Mouse (Mus musculus): ENCODE data around the gene Rcsd1. TPM values are rescaled to one million over a fixed set of nuclear protein-coding genes. Genes with fewer than 3 reads are reported as not detected.

Rcsd1 gene
- polyA plus RNA-seq, 1 experiment: 40.9 TPM

DNA sequence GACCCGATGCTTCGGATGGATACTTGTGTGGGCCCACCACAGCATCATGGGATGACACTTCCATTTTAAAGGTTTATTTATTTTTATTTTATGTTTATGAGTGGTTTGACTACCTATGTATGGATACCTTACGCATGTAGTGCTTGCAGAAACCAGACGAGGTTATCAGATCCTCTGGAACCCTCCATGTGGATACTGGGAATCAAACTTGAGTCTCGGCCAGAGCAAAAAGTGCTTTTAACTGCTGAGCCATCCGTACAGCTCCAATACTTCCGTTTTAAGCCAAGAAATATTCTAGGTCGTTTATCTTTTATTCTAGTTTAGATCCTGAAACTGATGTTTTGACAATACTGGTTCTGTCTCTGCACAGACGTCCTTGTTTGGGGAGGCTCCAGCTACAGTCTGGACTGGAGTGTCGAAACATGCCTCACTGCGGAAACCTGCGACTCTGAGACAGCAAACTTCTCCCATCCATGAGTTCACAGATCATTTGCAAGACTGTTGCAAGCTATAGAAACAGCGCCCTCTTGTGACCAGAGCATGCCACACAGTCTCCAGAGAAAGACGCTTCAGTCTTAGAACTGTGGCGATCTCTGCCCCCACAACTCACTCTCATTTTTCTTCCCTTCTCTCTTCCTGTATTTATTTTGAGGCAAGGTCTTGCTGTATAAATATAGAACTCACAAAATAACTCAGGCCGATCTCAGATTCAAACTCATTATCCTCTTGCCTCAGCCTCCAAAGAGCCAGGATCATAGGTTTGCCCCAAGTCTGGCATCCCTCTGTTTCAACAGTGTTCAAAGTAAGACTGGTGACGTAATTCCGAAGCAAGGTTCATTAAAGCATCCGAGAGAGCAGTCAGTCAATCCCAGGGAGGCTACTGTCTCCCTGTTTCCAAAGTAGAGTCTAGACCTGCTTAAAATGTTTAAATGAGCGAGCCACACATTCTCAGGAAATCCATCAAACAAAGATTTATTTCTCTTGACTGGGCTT is 26.6 kb upstream of the Rcsd1 start:
- no peak overlapping the region for H3K4me3 ChIP-seq (replicated peaks; ENCODE audit: extremely low read depth, low read depth, low read length)
- H3K4me1 ChIP-seq (ENCODE audit: control insufficient read depth, insufficient read depth, low read length): 0 out of 2 replicates have a peak, but pooled peaks cover 2% of the 10 kb centered on the region
- WGBS: 20% methylated on average over 20 of the region's 20 CpGs
- peak; percentile 78 for DNase-seq
- TF ChIP-seq CTCF (IDR thresholded peaks at IDR 0.05; ENCODE audit: insufficient read depth, low read length): peak; percentile 85
- TF ChIP-seq POLR2A (IDR thresholded peaks at IDR 0.05; ENCODE audit: borderline replicate concordance, extremely low read depth, low read depth, low read length): no peak

DNA sequence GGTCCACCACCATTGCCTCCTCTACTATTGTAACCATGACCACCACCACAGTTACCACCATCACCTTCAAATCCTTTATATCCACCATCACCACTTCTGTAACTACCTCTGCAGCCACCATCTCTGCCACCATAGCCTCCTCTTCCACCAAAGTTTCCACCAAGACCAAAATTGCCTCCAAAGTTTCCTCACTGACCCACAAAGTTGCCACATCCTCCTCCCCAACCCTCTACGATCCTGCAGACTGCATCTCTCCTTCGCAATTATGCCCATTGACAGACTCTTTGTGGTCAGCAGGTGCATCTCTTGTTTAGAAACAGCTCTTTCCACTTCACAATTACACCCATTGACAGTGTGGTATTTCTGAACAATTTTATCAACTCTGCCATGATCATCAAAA is 25.3 kb upstream of the Rcsd1 start:
- H3K4me1 ChIP-seq (ENCODE audit: control insufficient read depth, insufficient read depth, low read length): 0 out of 2 replicates have a peak, but pooled peaks cover 2% of the 10 kb centered on the region
- no peak for DNase-seq
- no peak overlapping the region for H3K4me3 ChIP-seq (replicated peaks; ENCODE audit: extremely low read depth, low read depth, low read length)
- 91% methylated on average over 2 of the region's 2 CpGs for WGBS
- TF ChIP-seq POLR2A (IDR thresholded peaks at IDR 0.05; ENCODE audit: borderline replicate concordance, extremely low read depth, low read depth, low read length) (no peak), CTCF (IDR thresholded peaks at IDR 0.05; ENCODE audit: insufficient read depth, low read length) (no peak)

DNA sequence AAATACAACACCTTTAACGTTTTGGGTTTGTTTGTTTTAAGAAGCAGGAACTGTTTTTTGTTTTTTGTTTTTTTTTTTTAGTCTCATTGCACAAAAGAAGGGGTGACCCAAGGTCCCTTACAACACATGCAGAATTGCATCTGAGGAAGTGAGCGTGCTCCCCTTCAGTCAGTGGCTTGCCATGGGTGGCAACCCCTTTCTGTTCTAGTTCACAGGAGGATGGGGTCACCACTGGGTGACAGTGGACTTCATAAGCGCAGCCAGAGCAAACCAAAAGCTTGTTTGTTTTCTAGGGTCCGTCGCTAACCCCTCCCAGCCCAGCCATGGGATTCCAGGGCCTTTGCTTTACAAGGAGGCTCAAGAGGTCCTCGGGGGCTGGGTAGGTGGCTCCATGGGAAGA is 22.0 kb upstream of the Rcsd1 start:
- TF ChIP-seq POLR2A (IDR thresholded peaks at IDR 0.05; ENCODE audit: borderline replicate concordance, extremely low read depth, low read depth, low read length) (no peak), CTCF (IDR thresholded peaks at IDR 0.05; ENCODE audit: insufficient read depth, low read length) (no peak)
- 0 out of 2 replicates have a peak, but pooled peaks cover 2% of the 10 kb centered on the region for H3K4me1 ChIP-seq (ENCODE audit: control insufficient read depth, insufficient read depth, low read length)
- H3K4me3 ChIP-seq (replicated peaks; ENCODE audit: extremely low read depth, low read depth, low read length): no peak overlapping the region
- 74% methylated on average over 6 of the region's 6 CpGs for WGBS
- no peak for DNase-seq

DNA sequence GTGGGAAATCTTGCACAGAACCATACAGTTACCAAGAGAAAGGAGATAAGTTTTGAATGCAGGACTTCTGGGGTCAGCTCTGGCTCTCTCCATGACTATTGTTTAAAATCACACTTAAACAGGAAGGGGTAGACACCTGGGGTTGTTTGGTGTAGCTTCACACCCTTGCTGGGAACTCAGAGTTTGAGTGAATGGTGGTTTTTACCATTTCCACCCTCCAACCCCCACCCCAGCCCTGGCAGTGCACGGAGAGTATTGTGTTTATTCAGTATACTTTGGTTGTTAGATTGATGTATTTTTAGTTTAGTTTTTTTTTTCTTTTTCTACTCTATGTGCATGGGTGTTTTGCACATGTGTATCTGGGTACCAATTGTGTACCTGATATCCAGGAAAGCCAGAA is 20.6 kb upstream of the Rcsd1 start:
- no peak for DNase-seq
- Histone ChIP-seq H3K4me1 (ENCODE audit: control insufficient read depth, insufficient read depth, low read length) (no peaks in the 10 kb centered on the region), H3K4me3 (replicated peaks; ENCODE audit: extremely low read depth, low read depth, low read length) (no peak overlapping the region)
- no peak for TF ChIP-seq POLR2A (IDR thresholded peaks at IDR 0.05; ENCODE audit: borderline replicate concordance, extremely low read depth, low read depth, low read length)
- no peak for TF ChIP-seq CTCF (IDR thresholded peaks at IDR 0.05; ENCODE audit: insufficient read depth, low read length)
- 14% methylated on average over 1 of the region's 1 CpGs for WGBS

DNA sequence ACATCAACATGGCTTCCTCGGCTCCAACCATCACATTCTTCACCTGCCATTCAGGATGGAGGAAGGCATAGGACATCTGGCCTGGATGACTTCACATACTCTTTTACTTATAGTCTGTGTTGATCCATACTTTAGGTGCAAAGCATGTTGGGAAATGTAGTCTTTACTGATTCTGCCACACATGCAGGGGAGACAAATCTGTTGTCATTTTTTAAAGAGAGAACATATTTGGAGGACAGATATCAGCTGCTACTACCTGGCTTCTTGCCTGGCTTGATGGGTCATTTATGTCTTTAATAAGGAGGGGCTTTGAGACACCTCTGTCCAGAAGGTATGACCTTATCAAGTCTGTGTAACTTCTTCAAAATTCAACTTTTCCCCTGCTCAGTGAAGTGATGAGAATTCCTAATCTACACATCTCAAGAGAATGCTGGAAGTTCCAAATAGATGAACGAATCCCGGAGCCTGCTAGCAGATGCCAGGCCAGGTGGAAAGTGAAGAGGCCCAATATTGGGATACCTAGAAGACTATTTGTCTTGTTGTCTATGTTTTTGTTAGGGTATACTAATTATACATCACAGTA is 18.6 kb upstream of the Rcsd1 start:
- Histone ChIP-seq H3K4me3 (replicated peaks; ENCODE audit: extremely low read depth, low read depth, low read length) (no peak overlapping the region), H3K4me1 (ENCODE audit: control insufficient read depth, insufficient read depth, low read length) (no peaks in the 10 kb centered on the region; the same call in 1 of the 2 replicates)
- TF ChIP-seq POLR2A (IDR thresholded peaks at IDR 0.05; ENCODE audit: borderline replicate concordance, extremely low read depth, low read depth, low read length) (no peak), CTCF (IDR thresholded peaks at IDR 0.05; ENCODE audit: insufficient read depth, low read length) (no peak)
- 96% methylated on average over 3 of the region's 3 CpGs for WGBS
- DNase-seq: no peak

DNA sequence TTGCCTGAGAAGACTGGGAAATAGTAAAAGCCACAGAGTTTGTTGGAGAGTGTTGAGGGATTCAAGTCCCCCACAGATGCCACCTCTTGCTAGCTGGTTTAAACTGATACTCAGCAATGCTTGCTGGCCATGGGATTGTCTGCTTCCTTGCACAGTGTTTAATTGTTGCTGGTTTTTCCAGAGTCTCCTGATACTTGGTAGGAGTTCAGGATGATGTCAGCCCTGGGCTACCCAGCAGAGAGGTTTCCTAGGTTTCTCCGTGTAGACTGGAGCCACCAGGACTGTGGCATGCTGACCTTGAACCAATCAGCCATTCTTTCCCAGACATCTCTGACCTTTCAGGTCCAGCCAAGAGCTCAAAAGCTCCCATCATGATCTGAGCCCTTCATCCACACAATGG is 17.4 kb upstream of the Rcsd1 start:
- DNase-seq: no peak
- WGBS: 54% methylated on average over 1 of the region's 1 CpGs
- Histone ChIP-seq H3K4me1 (ENCODE audit: control insufficient read depth, insufficient read depth, low read length) (no peaks in the 10 kb centered on the region; the same call in 1 of the 2 replicates), H3K4me3 (replicated peaks; ENCODE audit: extremely low read depth, low read depth, low read length) (no peak overlapping the region)
- TF ChIP-seq POLR2A (IDR thresholded peaks at IDR 0.05; ENCODE audit: borderline replicate concordance, extremely low read depth, low read depth, low read length): no peak
- TF ChIP-seq CTCF (IDR thresholded peaks at IDR 0.05; ENCODE audit: insufficient read depth, low read length): no peak

DNA sequence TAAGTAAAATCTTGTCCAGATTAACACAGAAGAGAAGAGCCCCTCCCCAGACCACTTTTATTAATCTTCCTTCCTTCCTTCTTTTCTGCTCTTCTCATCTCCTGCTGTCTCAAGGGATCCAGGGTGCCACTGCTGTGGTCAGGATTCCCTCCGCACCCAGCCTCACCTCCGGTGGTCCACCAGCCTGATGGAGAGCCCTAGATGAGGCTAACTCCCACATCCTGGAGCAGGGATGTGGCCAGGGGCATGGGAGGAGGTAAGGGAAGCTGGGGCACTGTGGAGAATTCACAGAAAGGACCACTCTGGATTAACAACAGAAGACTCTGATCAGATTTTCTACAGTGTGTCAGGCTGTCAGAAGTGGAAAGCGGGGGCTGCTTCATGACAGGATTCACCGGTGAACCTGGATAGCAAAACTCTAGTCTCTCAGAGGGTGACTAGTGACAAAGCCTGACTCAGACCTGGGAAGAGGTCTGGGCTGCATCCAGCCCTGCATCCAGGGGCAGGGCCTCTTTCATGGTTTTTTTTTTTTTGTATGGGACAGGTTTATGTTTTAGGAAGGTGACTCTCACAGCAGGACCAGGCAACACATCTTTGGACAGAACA is 15.6 kb upstream of the Rcsd1 start:
- WGBS: 91% methylated on average over 4 of the region's 4 CpGs
- Histone ChIP-seq H3K4me1 (ENCODE audit: control insufficient read depth, insufficient read depth, low read length) (no peaks in the 10 kb centered on the region; the same call in 1 of the 2 replicates), H3K4me3 (replicated peaks; ENCODE audit: extremely low read depth, low read depth, low read length) (no peak overlapping the region)
- no peak for TF ChIP-seq CTCF (IDR thresholded peaks at IDR 0.05; ENCODE audit: insufficient read depth, low read length)
- no peak for TF ChIP-seq POLR2A (IDR thresholded peaks at IDR 0.05; ENCODE audit: borderline replicate concordance, extremely low read depth, low read depth, low read length)
- no peak for DNase-seq

DNA sequence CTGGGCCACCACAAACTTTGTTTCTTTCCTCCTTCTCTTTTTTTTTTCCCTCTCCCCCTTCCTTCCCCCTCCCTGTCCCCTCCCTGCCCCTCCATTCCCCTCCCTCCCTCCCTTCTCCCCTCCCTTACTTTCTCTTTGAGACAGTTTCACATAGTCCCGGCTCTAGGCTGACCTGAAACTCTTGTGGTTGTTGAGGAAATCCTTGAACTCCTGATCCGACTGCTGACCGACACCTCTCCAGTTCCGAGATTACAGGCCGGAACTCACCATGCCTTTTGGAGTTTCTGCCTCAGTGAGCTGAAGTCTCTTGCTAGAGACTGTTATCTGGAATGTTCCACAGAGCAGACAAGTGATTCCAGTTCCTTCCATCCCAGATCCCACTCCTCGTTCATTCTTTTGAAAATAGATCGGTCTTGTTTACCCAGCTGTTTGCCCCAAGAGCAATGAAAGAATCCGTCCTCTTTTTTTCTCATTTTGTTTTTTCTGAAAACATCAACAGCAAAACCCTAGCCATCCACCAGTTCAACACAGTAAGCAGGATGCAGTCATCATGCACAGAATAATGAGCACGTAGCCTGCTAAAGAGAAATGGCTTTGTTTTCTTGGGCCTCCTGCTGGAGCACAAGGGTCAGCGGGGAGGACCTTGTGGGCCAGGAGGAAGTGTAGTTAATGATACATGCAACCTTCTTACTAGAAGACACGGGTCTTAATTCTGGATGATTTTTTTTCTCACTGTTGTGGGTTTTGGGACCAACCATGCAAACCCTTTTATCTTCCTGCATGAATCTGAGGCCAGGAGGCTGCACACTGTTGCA is 14.9 kb upstream of the Rcsd1 start:
- no peak for DNase-seq
- no peaks in the 10 kb centered on the region; the same call in 1 of the 2 replicates for H3K4me1 ChIP-seq (ENCODE audit: control insufficient read depth, insufficient read depth, low read length)
- WGBS: 49% methylated on average over 11 of the region's 11 CpGs
- H3K4me3 ChIP-seq (replicated peaks; ENCODE audit: extremely low read depth, low read depth, low read length): no peak overlapping the region
- no peak for TF ChIP-seq POLR2A (IDR thresholded peaks at IDR 0.05; ENCODE audit: borderline replicate concordance, extremely low read depth, low read depth, low read length)
- TF ChIP-seq CTCF (IDR thresholded peaks at IDR 0.05; ENCODE audit: insufficient read depth, low read length): no peak

All from lung, adult 2 months (tissue).